24 mouse cellular contexts compared by ENCODE assay signal in the genomic region with DNA sequence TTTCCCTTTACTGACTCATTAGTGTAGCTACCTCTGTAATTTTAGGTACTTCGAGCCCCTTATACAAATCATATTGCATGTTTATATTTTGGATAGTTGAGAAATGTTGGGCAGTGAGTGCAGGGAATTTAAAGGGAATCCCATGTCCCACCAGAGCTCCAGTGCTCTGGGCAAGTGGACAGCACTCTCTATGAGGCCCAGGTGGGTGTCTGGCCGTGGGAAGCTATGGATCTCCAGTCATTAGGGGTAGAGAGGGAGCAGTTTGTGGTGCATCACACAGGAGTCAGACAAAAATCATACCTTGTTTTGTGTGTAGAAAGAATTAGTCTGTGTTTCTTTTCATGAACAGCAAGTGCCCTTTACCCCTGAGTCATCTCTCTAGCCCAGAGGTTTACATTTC. TPM values are rescaled to one million over a fixed set of nuclear protein-coding genes. Genes with fewer than 3 reads are reported as not detected.
"Had no signal": no experiment of that assay in that cellular context is flagged by ENCODE, and none has a peak within 500 bp of the region (broad histone marks: within the 10 kb centered on the region; RNA-seq: fewer than 3 reads in every experiment).

No protein-coding gene starts in this region.

RNA-seq across cellular contexts. Expression of gene Zfp980, which starts 15.6 kb away (rescaled TPM):
- polyA plus RNA-seq: heart, embryonic 11.5 days; heart, embryonic 12.5 days; heart, embryonic 13.5 days; heart, embryonic 14.5 days; heart, embryonic 15.5 days; heart, embryonic 16.5 days; heart, postnatal 0 days; hindbrain, embryonic 10.5 days; hindbrain, embryonic 11.5 days; hindbrain, embryonic 12.5 days; hindbrain, embryonic 13.5 days; hindbrain, embryonic 14.5 days; hindbrain, embryonic 15.5 days; hindbrain, embryonic 16.5 days; hindbrain, postnatal 0 days; intestine, embryonic 14.5 days; intestine, embryonic 15.5 days; intestine, embryonic 16.5 days; intestine, postnatal 0 days; kidney, adult 2 months; kidney, embryonic 14.5 days; kidney, embryonic 16.5 days; kidney, postnatal 0 days; large intestine, adult 2 months had no signal
